Mouse (Mus musculus) kidney, adult 2 months (tissue): Measurements from ENCODE around the gene Gm28372.

Experiments used
- CTCF ChIP-seq: fragments of 200-500 bp; conservative IDR thresholded peaks from 2 replicates; pipeline ENCODE4 v1.5.1; 2011; ENCODE audit warnings: low read depth, mild to moderate bottlenecking, control low read depth, low read length, moderate library complexity, mixed read lengths; ENCODE audit not compliant: insufficient read depth, insufficient read length
- POLR2A ChIP-seq: fragments of 200-500 bp; IDR thresholded peaks from one replicate; pipeline ENCODE4 v1.6.1; 2011; ENCODE audit warnings: low read depth, low read length, control low read depth

- TF ChIP-seq CTCF (no peak), POLR2A (no peak)
Observed at GRCm38 (mm10) chr2:130406178-130406577, 1.1 kb downstream of the Gm28372 start, which contains the start of gene Tmem239.
